Mouse (Mus musculus) intestine, embryonic 16.5 days (tissue): Measurements from ENCODE around the gene Dnajc4. TPM values are rescaled to one million over a fixed set of nuclear protein-coding genes. Genes with fewer than 3 reads are reported as not detected.
"Not testable (repeated sequence)": the region's sequence is repeated elsewhere in the genome, so short reads cannot be mapped to it uniquely, and the experiment has no call there.

Source experiments
- ATAC-seq: fragments of 200-750 bp; cut with Nextera tagmentation; 2 replicates; pipeline ENCODE4 v1.8.0; 2017; ENCODE audit warnings: moderate TSS enrichment, moderate library complexity
- H3K27ac ChIP-seq: fragments of 300-500 bp; sonication (generic); 2 replicates; pipeline ENCODE4 v1.5.1; 2014; ENCODE audit warnings: mild to moderate bottlenecking, low read length
- H3K27me3 ChIP-seq: fragments of 300-500 bp; sonication (generic); replicated peaks from 2 replicates; pipeline ENCODE4 v1.6.1; 2014; ENCODE audit warnings: low read length, control low read depth, mixed read lengths; ENCODE audit not compliant: control insufficient read depth, insufficient read depth
- H3K36me3 ChIP-seq: fragments of 300-500 bp; sonication (generic); 2 replicates; pipeline ENCODE4 v1.6.1; 2014; ENCODE audit warnings: low read length, control low read depth; ENCODE audit not compliant: control insufficient read depth, insufficient read depth
- H3K4me1 ChIP-seq: fragments of 300-500 bp; sonication (generic); 2 replicates; pipeline ENCODE4 v1.6.1; 2014; ENCODE audit warnings: low read length, control low read depth, mixed read lengths; ENCODE audit not compliant: control insufficient read depth, insufficient read depth
- H3K4me2 ChIP-seq: fragments of 300-500 bp; sonication (generic); 2 replicates; pipeline ENCODE4 v1.6.1; 2014; ENCODE audit warnings: low read depth, low read length, control low read depth
- H3K4me3 ChIP-seq: fragments of 300-500 bp; sonication (generic); 2 replicates; pipeline ENCODE4 v1.5.1; 2014; ENCODE audit warnings: mild to moderate bottlenecking, low read length
- H3K9ac ChIP-seq: fragments of 300-500 bp; sonication (generic); 2 replicates; pipeline ENCODE4 v1.6.1; 2014; ENCODE audit warnings: low read depth, low read length
- H3K9me3 ChIP-seq: fragments of 300-500 bp; sonication (generic); 2 replicates; pipeline ENCODE4 v1.6.1; 2016; ENCODE audit warnings: low read length, control low read depth; ENCODE audit not compliant: control insufficient read depth
- WGBS: fragments of 180-500 bp; shearing (Covaris S2); extraction: QIAGEN DNeasy Blood & Tissue Kit; methylation state at CpG from one replicate; pipeline ENCODE4 v1.1.7; 2014; 5-methylcytosine and 5-hydroxymethylcytosine counted together
- polyA plus RNA-seq: library from polyadenylated mRNA; unstranded; fragments of >200 nt; fragmentation: Nextera tagmentation; extraction: Ambion mirVana; gene quantifications from 2 replicates; pipeline ENCODE4 v1.2.1, GENCODE M21; 2015

Dnajc4 gene
- polyA plus RNA-seq, 1 experiment from 2014 or later = 29.5 TPM

DNA sequence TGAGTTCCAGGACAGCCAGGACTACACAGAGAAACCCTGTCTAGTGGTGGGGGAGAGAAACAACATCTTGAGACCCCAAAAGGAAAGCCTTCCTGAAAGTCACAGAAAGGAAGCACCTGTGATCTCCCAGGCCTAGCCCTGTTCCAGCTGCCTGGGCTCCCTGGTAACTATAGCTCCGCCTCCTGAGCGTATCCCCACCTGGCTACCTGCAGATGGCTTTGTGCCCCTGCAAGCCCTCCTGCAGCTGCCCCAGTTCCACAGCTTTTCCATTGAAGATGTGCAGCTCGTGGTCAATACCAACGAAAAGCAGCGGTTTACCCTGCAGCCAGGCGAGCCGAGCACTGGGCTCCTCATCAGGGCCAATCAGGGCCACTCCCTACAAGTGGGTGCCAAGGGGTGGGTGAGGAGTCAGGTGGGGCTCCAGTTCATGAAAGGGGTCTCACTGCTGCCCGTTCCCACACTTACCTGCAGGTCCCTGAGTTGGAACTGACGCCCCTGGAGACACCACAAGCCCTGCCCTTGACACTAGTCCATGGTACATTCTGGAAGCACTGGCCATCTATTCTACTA, 5.4 kb upstream of the Dnajc4 start:
- Histone ChIP-seq H3K9ac (no peak overlapping the region), H3K36me3 (peaks cover 7% of the 10 kb centered on the region), H3K27me3 (no peaks in the 10 kb centered on the region), H3K9me3 (no peaks in the 10 kb centered on the region), H3K4me2 (no peak overlapping the region), H3K4me3 (no peak overlapping the region), H3K27ac (no peak overlapping the region), H3K4me1 (peaks cover 32% of the 10 kb centered on the region)
- WGBS = 88% methylated on average over 9 of the region's 9 CpGs
- ATAC-seq = no peak

DNA sequence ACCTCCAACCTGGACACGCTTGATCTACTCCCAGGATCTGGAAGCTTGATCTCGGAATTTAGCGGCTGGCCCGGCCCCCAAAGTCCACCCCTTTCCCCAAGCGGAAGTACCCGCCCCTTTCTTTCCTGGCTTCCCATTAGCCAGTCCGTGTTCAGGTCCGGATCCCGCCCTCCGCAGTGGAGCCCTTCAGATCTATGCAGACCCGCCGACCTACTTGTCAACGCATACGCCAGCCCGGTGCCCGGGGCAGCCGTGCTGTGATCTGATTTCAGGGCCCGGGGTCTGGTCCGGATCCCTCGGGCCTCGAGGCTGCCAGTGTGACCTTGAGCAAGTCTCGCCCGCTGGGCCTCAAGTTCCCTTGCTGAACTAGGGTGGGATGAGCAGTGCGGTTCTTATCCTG, 3.6 kb upstream of the Dnajc4 start, which contains the start of the genes Nudt22 and Trpt1:
Gene Nudt22 (minus strand): TSS at position 112 of the 400 bp plus-strand sequence.
Gene Trpt1 (plus strand): TSS at position 126 of the 400 bp plus-strand sequence.
- Histone ChIP-seq H3K9ac (peak within 1 kb of the TSS; percentile 85), H3K27ac (peak within 1 kb of the TSS; percentile 68), H3K4me2 (peak within 1 kb of the TSS; percentile 94), H3K27me3 (no peaks in the 10 kb centered on the region), H3K36me3 (peaks cover 7% of the 10 kb centered on the region), H3K4me1 (peaks cover 33% of the 10 kb centered on the region), H3K9me3 (no peaks in the 10 kb centered on the region), H3K4me3 (peak within 1 kb of the TSS; percentile 73)
- peak; percentile 78 for ATAC-seq
- WGBS = under 1% methylated on average over 24 of the region's 24 CpGs

DNA sequence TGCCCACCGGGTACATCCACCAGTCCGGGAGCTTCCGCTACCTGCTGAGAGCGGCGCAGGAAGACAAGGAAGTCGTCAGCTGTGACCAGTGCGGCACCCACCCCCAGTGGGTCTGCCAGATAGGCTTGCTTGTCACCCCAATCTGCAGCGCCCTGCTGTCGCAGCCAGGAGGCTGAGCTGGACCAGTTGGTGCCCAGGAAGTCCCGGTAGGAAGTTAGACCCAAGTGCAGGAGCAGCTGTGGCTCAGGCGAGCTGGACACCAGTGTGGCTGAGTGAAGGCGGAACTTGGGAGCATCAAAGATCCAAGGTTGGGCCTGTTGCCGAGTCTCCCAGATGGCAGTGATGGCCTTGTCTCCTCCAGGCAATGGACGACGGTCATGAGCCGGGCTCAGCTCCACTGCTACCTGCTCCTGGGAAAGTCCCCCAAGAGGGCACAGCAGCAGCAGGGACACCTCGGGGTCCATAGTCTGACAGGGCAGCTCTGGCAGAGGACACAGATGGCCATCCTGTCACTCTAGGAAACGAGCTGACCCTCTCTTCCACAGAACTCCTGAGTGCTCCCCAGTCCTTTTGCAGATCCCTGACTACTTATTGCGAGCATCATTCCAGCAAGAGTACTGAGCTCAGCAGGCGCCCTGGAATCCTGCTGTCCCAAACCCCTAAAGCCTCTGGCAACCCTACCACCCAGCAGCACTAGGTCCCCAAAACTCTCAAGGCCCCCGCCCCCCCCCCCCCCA, 3.1 kb upstream of the Dnajc4 start:
- 45% methylated on average over 21 of the region's 21 CpGs for WGBS
- peak overlapping the region; percentile 53; the same call in 1 of the 2 replicates for H3K27ac ChIP-seq
- peaks cover 33% of the 10 kb centered on the region for H3K4me1 ChIP-seq
- H3K36me3 ChIP-seq = peaks cover 7% of the 10 kb centered on the region
- peak overlapping the region; percentile 85 for H3K9ac ChIP-seq
- H3K4me2 ChIP-seq = peak overlapping the region; percentile 94
- no peak for ATAC-seq
- no peaks in the 10 kb centered on the region for H3K27me3 ChIP-seq
- H3K4me3 ChIP-seq = peak overlapping the region; percentile 73
- H3K9me3 ChIP-seq = no peaks in the 10 kb centered on the region

DNA sequence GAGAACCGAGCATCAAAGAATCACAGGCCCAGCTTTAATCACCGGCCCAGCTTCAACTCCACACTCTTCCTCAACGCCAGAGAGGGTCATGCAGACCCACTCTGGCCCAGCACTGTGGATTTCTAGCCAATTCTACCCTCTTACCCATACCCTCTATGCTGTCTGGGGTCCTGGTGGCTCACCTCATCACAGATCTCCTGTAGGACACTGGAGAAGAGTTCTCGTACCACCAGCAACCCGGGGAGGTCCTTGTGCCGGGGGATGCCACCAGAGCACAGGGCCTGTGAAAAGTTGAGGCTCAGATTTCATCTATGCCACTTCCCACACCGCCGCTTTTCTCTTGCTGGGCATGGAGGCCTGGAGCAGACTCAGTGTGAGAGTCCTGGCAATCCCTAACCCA, 2.1 kb upstream of the Dnajc4 start:
- no peak overlapping the region for H3K4me2 ChIP-seq
- 86% methylated on average over 8 of the region's 8 CpGs for WGBS
- peaks cover 7% of the 10 kb centered on the region for H3K36me3 ChIP-seq
- H3K9ac ChIP-seq = peak overlapping the region; percentile 85; the same call in 1 of the 2 replicates
- ATAC-seq = no peak
- H3K4me1 ChIP-seq = peaks cover 33% of the 10 kb centered on the region
- H3K27ac ChIP-seq = no peak overlapping the region
- H3K4me3 ChIP-seq = no peak overlapping the region
- H3K27me3 ChIP-seq = no peaks in the 10 kb centered on the region
- no peaks in the 10 kb centered on the region for H3K9me3 ChIP-seq

DNA sequence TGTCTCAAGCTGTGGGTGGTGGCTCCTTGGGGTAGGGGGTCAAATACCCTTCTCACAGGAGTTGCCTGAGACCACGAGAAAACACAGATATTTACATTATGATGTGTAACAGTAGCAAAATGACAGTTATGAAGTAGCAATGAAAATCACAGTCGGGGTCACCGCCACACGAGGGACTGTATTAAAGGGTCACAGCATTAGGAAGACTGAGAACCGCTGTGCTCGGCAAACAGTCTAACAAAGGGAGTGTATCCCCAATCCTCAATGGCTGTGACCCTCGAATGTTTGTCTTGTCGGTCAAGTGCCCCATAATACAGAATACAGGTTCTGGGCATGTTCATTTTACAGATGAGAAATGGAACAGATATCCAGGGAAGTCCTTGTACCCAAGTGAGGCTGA, 1.6 kb upstream of the Dnajc4 start:
- H3K4me2 ChIP-seq = no peak overlapping the region
- H3K4me3 ChIP-seq = no peak overlapping the region
- peaks cover 3% of the 10 kb centered on the region for H3K36me3 ChIP-seq
- H3K4me1 ChIP-seq = peaks cover 33% of the 10 kb centered on the region
- WGBS = 83% methylated on average over 8 of the region's 8 CpGs
- H3K27ac ChIP-seq = no peak overlapping the region
- H3K9ac ChIP-seq = no peak overlapping the region
- no peaks in the 10 kb centered on the region for H3K27me3 ChIP-seq
- H3K9me3 ChIP-seq = no peaks in the 10 kb centered on the region
- ATAC-seq = no peak

DNA sequence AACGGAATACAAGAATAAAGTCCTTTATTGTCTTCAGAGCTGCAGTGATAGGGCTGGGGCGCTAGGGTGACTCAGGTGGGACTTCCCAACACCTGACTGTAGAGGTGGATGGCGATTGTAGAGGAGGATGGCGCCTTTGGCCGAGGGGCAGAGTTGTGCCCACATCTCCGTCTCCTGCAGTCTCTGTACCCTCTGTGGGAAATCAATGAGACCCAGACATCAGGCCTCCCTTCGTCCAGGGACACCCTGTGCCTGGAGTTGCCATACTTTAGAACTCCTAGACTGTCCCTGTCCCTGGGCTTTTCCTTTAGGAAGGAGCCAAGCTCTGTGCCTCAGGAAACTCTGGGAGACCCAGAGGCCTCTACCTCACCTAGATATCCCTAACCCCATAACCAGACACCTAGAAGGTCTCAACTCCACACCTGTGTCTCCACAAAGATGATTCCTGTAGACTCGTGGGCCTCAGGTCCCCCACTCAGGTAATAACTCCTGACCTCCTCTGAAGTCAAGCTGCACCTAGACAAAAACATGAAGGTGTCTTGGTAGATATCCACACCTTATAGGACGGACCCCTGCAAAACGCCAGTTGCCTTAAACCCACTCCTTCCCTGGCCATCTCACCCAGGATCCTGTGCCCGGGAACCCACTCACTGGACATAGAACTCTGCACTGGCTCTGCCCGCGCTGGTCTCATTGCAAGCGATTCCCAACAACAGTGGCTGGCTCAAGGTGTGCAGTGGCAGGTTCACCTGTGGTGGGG, 819 bp upstream of the Dnajc4 start:
- Histone ChIP-seq H3K27ac (peak overlapping the region; percentile 67), H3K4me1 (peaks cover 37% of the 10 kb centered on the region), H3K4me2 (peak overlapping the region; percentile 83), H3K9me3 (no peaks in the 10 kb centered on the region), H3K27me3 (no peaks in the 10 kb centered on the region), H3K4me3 (peak overlapping the region; percentile 71), H3K36me3 (no peaks in the 10 kb centered on the region; the same call in 1 of the 2 replicates), H3K9ac (peak overlapping the region; percentile 66)
- ATAC-seq = peak; percentile 2
- WGBS = 61% methylated on average over 14 of the region's 14 CpGs

DNA sequence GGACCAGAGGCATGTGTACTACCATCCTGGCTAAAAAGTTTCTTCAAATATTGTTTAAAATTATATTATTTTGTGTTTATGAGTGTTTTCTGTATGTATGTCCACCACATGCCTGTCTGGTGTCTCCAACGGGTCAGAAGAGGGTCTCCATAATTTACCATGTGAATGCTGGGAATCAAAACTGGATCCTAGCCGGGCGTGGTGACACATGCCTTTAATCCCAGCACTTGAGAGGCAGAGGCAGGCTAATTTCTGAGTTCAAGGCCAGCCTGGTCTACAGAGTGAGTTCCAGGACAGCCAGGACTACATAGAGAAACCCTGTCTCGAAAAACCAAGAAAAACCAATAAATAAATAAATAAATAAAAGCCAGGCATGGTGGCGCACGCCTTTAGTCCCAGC, 1.2 kb downstream of the Dnajc4 start:
- H3K9ac ChIP-seq, ATAC-seq, H3K36me3 ChIP-seq, H3K27ac ChIP-seq, H3K4me2 ChIP-seq, H3K9me3 ChIP-seq, H3K4me3 ChIP-seq, H3K27me3 ChIP-seq: not testable (repeated sequence)
- H3K4me1 ChIP-seq = peaks cover 34% of the 10 kb centered on the region
- 91% methylated on average over 6 of the region's 6 CpGs for WGBS

DNA sequence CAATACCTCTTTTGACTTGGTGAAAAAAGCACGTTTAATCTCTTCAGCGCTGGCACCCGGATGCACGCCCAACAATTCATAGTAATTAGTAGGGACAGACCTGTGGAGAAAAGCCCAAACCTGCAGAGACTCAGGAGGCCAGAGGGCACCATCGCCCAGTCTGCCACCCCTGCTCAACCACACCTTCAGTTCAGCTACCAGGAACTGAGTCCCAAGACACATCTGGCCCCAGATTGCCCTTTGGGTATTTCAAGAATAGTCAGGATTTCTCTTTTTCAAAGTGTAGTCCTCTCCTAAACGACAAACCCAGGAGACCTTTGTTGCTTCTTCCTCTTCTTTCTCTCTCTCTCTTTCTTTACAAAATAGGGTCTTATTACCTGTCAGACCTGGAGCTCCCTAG, 1.7 kb downstream of the Dnajc4 start:
- WGBS = 87% methylated on average over 6 of the region's 6 CpGs
- Histone ChIP-seq H3K4me1 (peaks cover 38% of the 10 kb centered on the region), H3K9me3 (no peaks in the 10 kb centered on the region), H3K27ac (no peak overlapping the region), H3K4me3 (no peak overlapping the region), H3K36me3 (no peaks in the 10 kb centered on the region), H3K27me3 (no peaks in the 10 kb centered on the region), H3K4me2 (no peak overlapping the region), H3K9ac (no peak overlapping the region)
- ATAC-seq = no peak

DNA sequence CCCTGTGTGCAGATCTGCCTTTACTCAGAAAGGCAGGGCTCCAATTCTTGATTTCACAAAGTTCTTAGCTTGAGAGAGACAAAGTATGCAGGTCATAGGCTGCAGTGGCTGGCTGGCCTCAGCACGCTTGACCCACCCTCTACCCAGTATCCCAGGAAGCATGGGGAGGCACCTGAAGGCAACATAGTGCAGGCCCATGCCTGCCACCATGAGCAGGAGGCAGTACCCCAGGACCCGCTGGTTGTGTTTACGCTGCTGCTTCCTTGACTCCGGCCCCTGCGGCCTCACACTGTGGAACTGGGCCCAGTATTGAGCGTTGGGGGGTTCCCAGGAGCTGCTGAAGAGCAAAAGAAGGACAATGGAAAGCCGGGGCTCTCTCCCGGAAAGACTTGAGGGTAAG, 3.1 kb downstream of the Dnajc4 start:
- no peak overlapping the region for H3K9ac ChIP-seq

More for the DNA sequence above, 3.1 kb downstream of the Dnajc4 start:
- no peak for ATAC-seq
- Histone ChIP-seq H3K4me1 (peaks cover 29% of the 10 kb centered on the region), H3K27ac (no peak overlapping the region), H3K36me3 (no peaks in the 10 kb centered on the region; the same call in 1 of the 2 replicates), H3K27me3 (no peaks in the 10 kb centered on the region), H3K4me3 (no peak overlapping the region), H3K9me3 (no peaks in the 10 kb centered on the region), H3K4me2 (no peak overlapping the region)
- WGBS = 88% methylated on average over 8 of the region's 8 CpGs
